In the genomic region with DNA sequence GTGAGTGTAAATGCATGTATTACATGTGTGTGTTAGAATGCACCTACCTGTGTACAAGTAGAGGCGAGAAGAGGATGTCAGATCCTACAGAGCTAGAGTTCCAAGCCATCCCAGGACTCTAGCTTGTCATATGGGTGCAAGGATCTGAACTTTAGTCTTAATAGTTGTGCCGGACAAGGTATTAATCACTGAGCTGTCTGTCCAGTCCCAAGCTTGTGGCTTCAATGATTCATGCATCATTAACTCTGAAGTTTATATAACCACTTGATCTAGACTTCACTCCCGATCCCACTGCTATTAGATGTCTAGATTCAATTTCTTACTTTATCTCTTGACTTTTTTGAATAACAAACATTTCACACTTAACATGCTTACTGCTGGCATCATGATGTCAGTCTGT, we compare ENCODE assay signal across 27 mouse cellular contexts. TPM values are rescaled to one million over a fixed set of nuclear protein-coding genes. Genes with fewer than 3 reads are reported as not detected.
DNase-seq lines count a peak whose midpoint lies in the region; ATAC-seq and TF ChIP-seq lines count a peak whose summit lies in the region.
"Had no signal": no experiment of that assay in that cellular context is flagged by ENCODE, and none has a peak within 500 bp of the region (broad histone marks: within the 10 kb centered on the region; RNA-seq: fewer than 3 reads in every experiment).

No protein-coding gene starts in this region.

- H3K9me3 ChIP-seq in kidney, embryonic 15.5 days (replicated peaks): no peaks in the 10 kb centered on the region
- no peaks in the 10 kb centered on the region for H3K9me3 ChIP-seq in kidney, postnatal 0 days (replicated peaks; ENCODE audit: low read length)
- H3K9me3 ChIP-seq: embryonic facial prominence, embryonic 10.5 days; embryonic facial prominence, embryonic 12.5 days; forebrain, embryonic 13.5 days; forebrain, embryonic 15.5 days; G1E had no signal

- DNase-seq in kidney, postnatal 10 days: no peak
- peak; percentile 56 for DNase-seq in kidney, postnatal 0 days (ENCODE audit: low spot score)
- DNase-seq in kidney, adult 8-10 months: no peak
- DNase-seq in frontal cortex, adult 2 months (ENCODE audit: extremely low spot score in 1 of 2, low spot score in 1 of 2): no peak
- DNase-seq: adrenal gland, adult 8-10 months; adrenal gland, postnatal 14 days; adrenal gland, postnatal 36 days; B cell, adult 2 months; cerebellum, adult 11-12 months; cerebellum, adult 2 months; cerebellum, adult 9-10 months; cerebellum, postnatal 10 days; cerebellum, postnatal 25 days; forebrain, postnatal 0 days had no signal

- peak; percentile 83 for ATAC-seq in kidney, embryonic 15.5 days (replicated peaks; ENCODE audit: low FRiP score)
- peak; percentile 66; the same call in 1 of the 2 replicates for ATAC-seq in kidney, postnatal 0 days (replicated peaks; ENCODE audit: low FRiP score, low read depth)
- ATAC-seq: activated CD4-positive, CD25-positive, alpha-beta regulatory T cell, adult 4 months; CD4-positive, CD25-positive, alpha-beta regulatory T cell, adult 4 months; forebrain, embryonic 15.5 days; forebrain, postnatal 0 days; Patski had no signal

- H3K27me3 ChIP-seq in kidney, embryonic 15.5 days: no peaks in the 10 kb centered on the region
- H3K27me3 ChIP-seq in kidney, postnatal 0 days (ENCODE audit: insufficient read depth, low read length): no peaks in the 10 kb centered on the region
- H3K27me3 ChIP-seq: CH12.LX; embryonic facial prominence, embryonic 12.5 days; forebrain, embryonic 13.5 days; forebrain, embryonic 15.5 days had no signal

- no peak overlapping the region for H3K4me2 ChIP-seq in kidney, embryonic 15.5 days
- no peak overlapping the region for H3K4me2 ChIP-seq in kidney, postnatal 0 days (ENCODE audit: low read length)
- H3K4me2 ChIP-seq: embryonic facial prominence, embryonic 12.5 days; forebrain, embryonic 13.5 days; forebrain, embryonic 15.5 days had no signal

- no peak overlapping the region for H3K27ac ChIP-seq in kidney, embryonic 15.5 days
- no peak overlapping the region for H3K27ac ChIP-seq in kidney, postnatal 0 days
- H3K27ac ChIP-seq: embryonic facial prominence, embryonic 10.5 days; embryonic facial prominence, embryonic 12.5 days; forebrain, embryonic 13.5 days; forebrain, embryonic 15.5 days had no signal

- no peak overlapping the region for H3K9ac ChIP-seq in kidney, embryonic 15.5 days
- H3K9ac ChIP-seq in kidney, postnatal 0 days (ENCODE audit: low read depth, low read length): no peak overlapping the region
- H3K9ac ChIP-seq: embryonic facial prominence, embryonic 12.5 days; forebrain, embryonic 13.5 days; forebrain, embryonic 15.5 days; forebrain, postnatal 0 days had no signal

- no peak overlapping the region for H3K4me3 ChIP-seq in kidney, embryonic 15.5 days (replicated peaks)
- H3K4me3 ChIP-seq in kidney, postnatal 0 days (replicated peaks; ENCODE audit: low read depth, low read length): no peak overlapping the region
- H3K4me3 ChIP-seq: embryonic facial prominence, embryonic 10.5 days; embryonic facial prominence, embryonic 12.5 days; forebrain, embryonic 13.5 days; forebrain, embryonic 15.5 days had no signal

- H3K36me3 ChIP-seq in kidney, embryonic 15.5 days: no peaks in the 10 kb centered on the region
- no peaks in the 10 kb centered on the region for H3K36me3 ChIP-seq in kidney, postnatal 0 days (ENCODE audit: insufficient read depth, low read length)
- H3K36me3 ChIP-seq: embryonic facial prominence, embryonic 10.5 days; embryonic facial prominence, embryonic 12.5 days; forebrain, embryonic 15.5 days; G1E had no signal

- no peaks in the 10 kb centered on the region for H3K4me1 ChIP-seq in kidney, embryonic 15.5 days
- H3K4me1 ChIP-seq in kidney, postnatal 0 days (replicated peaks; ENCODE audit: insufficient read depth, low read length): no peaks in the 10 kb centered on the region
- H3K4me1 ChIP-seq: embryonic facial prominence, embryonic 10.5 days; embryonic facial prominence, embryonic 12.5 days; forebrain, embryonic 13.5 days; forebrain, embryonic 15.5 days had no signal

- TF ChIP-seq CTCF in kidney, postnatal 0 days (IDR thresholded peaks at IDR 0.05; ENCODE audit: low read depth): no peak

- 39% methylated on average over 3 of the region's 3 CpGs for WGBS in kidney, embryonic 15.5 days
- 30% methylated on average over 3 of the region's 3 CpGs for WGBS in kidney, postnatal 0 days

RNA-seq across cellular contexts. Expression of a gene that starts 8.1 kb away (rescaled TPM):
- polyA plus RNA-seq in kidney, embryonic 15.5 days (2015; fragmentation: Nextera tagmentation; extraction: Ambion mirVana): not detected in 2 replicates
- not detected in 2 replicates for polyA plus RNA-seq in kidney, postnatal 0 days (2015; fragmentation: Nextera tagmentation; extraction: Ambion mirVana)
- polyA plus RNA-seq in frontal cortex, adult 2 months (2012; rRNA removed): not detected in 2 replicates
- polyA plus RNA-seq: activated CD4-positive, CD25-positive, alpha-beta regulatory T cell, adult 4 months; CD4-positive, CD25-positive, alpha-beta regulatory T cell, adult 4 months; cortical plate, adult 2 months; embryonic facial prominence, embryonic 10.5 days; embryonic facial prominence, embryonic 12.5 days; embryonic facial prominence, embryonic 14.5 days; forebrain, embryonic 11.5 days; forebrain, embryonic 13.5 days; forebrain, embryonic 15.5 days; G1E; Patski had no signal

RNA-seq across cellular contexts. Expression of a gene that starts 8.1 kb away (rescaled TPM):
- 8.5 and 11.6 TPM in 2 replicates for polyA plus RNA-seq in kidney, embryonic 15.5 days (2015; fragmentation: Nextera tagmentation; extraction: Ambion mirVana)
- 10.1 and 11.3 TPM in 2 replicates for polyA plus RNA-seq in kidney, postnatal 0 days (2015; fragmentation: Nextera tagmentation; extraction: Ambion mirVana)
- 22.6 and 22.8 TPM in 2 replicates for polyA plus RNA-seq in frontal cortex, adult 2 months (2012; rRNA removed)
